Mouse (Mus musculus): ENCODE results near the gene Plscr3.
"Not testable (repeated sequence)": the region's sequence is repeated elsewhere in the genome, so short reads cannot be mapped to it uniquely, and the experiment has no call there.

Plscr3 gene

GRCm38 (mm10) chr11:69828832-69829231, 17.3 kb upstream of the Plscr3 start:
- no peak for DNase-seq (ENCODE audit: low read depth, low spot score)

- DNase-seq (ENCODE audit: low read depth, low spot score) = no peak
Measured at GRCm38 (mm10) chr11:69833554-69833953, 12.6 kb upstream of the Plscr3 start.

- DNase-seq (ENCODE audit: low read depth, low spot score) = no peak
Measured at GRCm38 (mm10) chr11:69834001-69834549, 12.1 kb upstream of the Plscr3 start.

- no peak for DNase-seq (ENCODE audit: low read depth, low spot score)
Measured at GRCm38 (mm10) chr11:69835326-69835965, 10.7 kb upstream of the Plscr3 start.

- no peak for DNase-seq (ENCODE audit: low read depth, low spot score)
Measured at GRCm38 (mm10) chr11:69835966-69836335, 10.2 kb upstream of the Plscr3 start.

GRCm38 (mm10) chr11:69836703-69837576, 9.2 kb upstream of the Plscr3 start:
- DNase-seq (ENCODE audit: low read depth, low spot score) = no peak

GRCm38 (mm10) chr11:69837604-69837951, 8.6 kb upstream of the Plscr3 start, which contains the start of gene Nlgn2:
Gene Nlgn2 (minus strand): TSS chr11:69837784.
- DNase-seq (ENCODE audit: low read depth, low spot score) = no peak

- peak; percentile 99 for DNase-seq (ENCODE audit: low read depth, low spot score)
Measured at GRCm38 (mm10) chr11:69837952-69838713, 8.0 kb upstream of the Plscr3 start, which contains the start of gene Tmem256. Gene Tmem256 (plus strand): TSS chr11:69838514.

GRCm38 (mm10) chr11:69838714-69839104, 7.5 kb upstream of the Plscr3 start:
- no peak for DNase-seq (ENCODE audit: low read depth, low spot score)

- no peak for DNase-seq (ENCODE audit: low read depth, low spot score)
Measured at GRCm38 (mm10) chr11:69846738-69847688, 837 bp downstream of the Plscr3 start.

- DNase-seq (ENCODE audit: low read depth, low spot score) = no peak
Measured at GRCm38 (mm10) chr11:69848021-69848420, 1.8 kb downstream of the Plscr3 start.

GRCm38 (mm10) chr11:69849128-69849527, 3.0 kb downstream of the Plscr3 start:
- DNase-seq (ENCODE audit: low read depth, low spot score) = no peak

- no peak for DNase-seq (ENCODE audit: low read depth, low spot score)
Measured at GRCm38 (mm10) chr11:69849884-69850283, 3.7 kb downstream of the Plscr3 start.

GRCm38 (mm10) chr11:69850754-69851153, 4.6 kb downstream of the Plscr3 start:
- DNase-seq (ENCODE audit: low read depth, low spot score) = no peak

- no peak for DNase-seq (ENCODE audit: low read depth, low spot score)
Measured at GRCm38 (mm10) chr11:69853994-69854393, 7.8 kb downstream of the Plscr3 start.

- no peak for DNase-seq (ENCODE audit: low read depth, low spot score)
Measured at GRCm38 (mm10) chr11:69854680-69855079, 8.5 kb downstream of the Plscr3 start.

- no peak for DNase-seq (ENCODE audit: low read depth, low spot score)
Measured at GRCm38 (mm10) chr11:69855347-69855746, 9.2 kb downstream of the Plscr3 start.

GRCm38 (mm10) chr11:69858113-69858998, 12.2 kb downstream of the Plscr3 start, which contains the start of gene Tnk1:
Gene Tnk1 (minus strand): TSS chr11:69858730.
- DNase-seq (ENCODE audit: low read depth, low spot score) = no peak

GRCm38 (mm10) chr11:69863729-69864128, 17.6 kb downstream of the Plscr3 start:
- DNase-seq (ENCODE audit: low read depth, low spot score) = not testable (repeated sequence)

Measured in brain, embryonic 18.5 days (tissue).